Mouse (Mus musculus) MEL (cell line): ENCODE measurements around the gene C1qbp. TPM values are rescaled to one million over a fixed set of nuclear protein-coding genes. Genes with fewer than 3 reads are reported as not detected.

Source experiments
- DNase-seq: peaks from one replicate; pipeline ENCODE4 v3.0.0; 2011; ENCODE audit warnings: low read depth, low spot score
- H3K27ac ChIP-seq: 2 replicates; pipeline ENCODE4 v1.5.1; 2012; ENCODE audit warnings: low read depth, mild to moderate bottlenecking, control low read depth, low read length, moderate library complexity; ENCODE audit not compliant: control insufficient read depth
- H3K27me3 ChIP-seq, 2 experiments: fragments of 150-350 bp in 1 of 2; sonication (generic) in 1 of 2; 2 replicates each; pipeline ENCODE4 v1.6.1; 2012; ENCODE audit warnings: low read length in 2 of 2, mild to moderate bottlenecking in 2 of 2, improper control_type of control experiment in 1 of 2, moderate library complexity in 1 of 2; ENCODE audit not compliant: insufficient read depth in 2 of 2, control insufficient read depth in 1 of 2
- H3K36me3 ChIP-seq, 2 experiments: 2 replicates each; pipeline ENCODE4 v1.6.1; 2012 to 2014; ENCODE audit warnings: low read length in 2 of 2, improper control_type of control experiment in 1 of 2, inconsistent platforms in 1 of 2, mild to moderate bottlenecking in 1 of 2; ENCODE audit not compliant: insufficient read depth in 2 of 2, control insufficient read depth in 1 of 2
- H3K4me1 ChIP-seq, 2 experiments: fragments of 150-350 bp in 1 of 2; sonication (generic) in 1 of 2; 2 replicates each; pipeline ENCODE4 v1.6.1; 2012; ENCODE audit warnings: low read length in 2 of 2, improper control_type of control experiment in 1 of 2, mild to moderate bottlenecking in 1 of 2; ENCODE audit not compliant: insufficient read depth in 2 of 2, control insufficient read depth in 1 of 2
- H3K4me3 ChIP-seq, 2 experiments: fragments of 150-350 bp in 1 of 2; sonication (generic) in 1 of 2; 2 replicates each; pipeline ENCODE4 v1.5.1; 2012; ENCODE audit warnings: low read depth in 2 of 2, low read length in 2 of 2, mild to moderate bottlenecking in 2 of 2, moderate library complexity in 2 of 2, control low read depth in 1 of 2, improper control_type of control experiment in 1 of 2; ENCODE audit not compliant: control insufficient read depth in 1 of 2, insufficient read depth in 1 of 2
- H3K79me2 ChIP-seq: 2 replicates; pipeline ENCODE4 v1.6.1; 2012; ENCODE audit warnings: mild to moderate bottlenecking, low read length, moderate library complexity; ENCODE audit not compliant: control insufficient read depth, poor library complexity, insufficient read depth
- H3K9ac ChIP-seq: 2 replicates; pipeline ENCODE4 v1.6.1; 2012; ENCODE audit warnings: low read depth, mild to moderate bottlenecking, control low read depth, low read length, moderate library complexity; ENCODE audit not compliant: control insufficient read depth, poor library complexity, severe bottlenecking
- H3K9me3 ChIP-seq: fragments of 150-350 bp; sonication (generic); replicated peaks from 2 replicates; pipeline ENCODE4 v1.6.1; 2012; ENCODE audit warnings: mild to moderate bottlenecking, low read length, improper control_type of control experiment, moderate library complexity; ENCODE audit not compliant: insufficient read depth
- BHLHE40 ChIP-seq: IDR thresholded peaks from 2 replicates; pipeline ENCODE4 v1.6.1; 2012; ENCODE audit warnings: low read depth, mild to moderate bottlenecking, inconsistent platforms, low read length, improper control_type of control experiment, borderline replicate concordance
- CHD1 ChIP-seq: IDR thresholded peaks from 2 replicates; pipeline ENCODE4 v1.6.1; 2012; ENCODE audit warnings: low read depth, mild to moderate bottlenecking, inconsistent platforms, low read length, improper control_type of control experiment
- E2F4 ChIP-seq: IDR thresholded peaks from 2 replicates; pipeline ENCODE4 v1.6.1; 2011; ENCODE audit warnings: low read depth, low read length, improper control_type of control experiment, borderline replicate concordance
- ELF1 ChIP-seq: IDR thresholded peaks from 2 replicates; pipeline ENCODE4 v1.6.1; 2014; ENCODE audit warnings: low read depth, mild to moderate bottlenecking, inconsistent platforms, low read length, improper control_type of control experiment, moderate library complexity
- EP300 ChIP-seq, 2 experiments: IDR thresholded peaks; 2 replicates each; pipeline ENCODE4 v1.6.1; 2011; ENCODE audit warnings: improper control_type of control experiment in 2 of 2, low read length in 2 of 2, low read depth in 1 of 2, mild to moderate bottlenecking in 1 of 2
- ETS1 ChIP-seq: IDR thresholded peaks from 2 replicates; pipeline ENCODE4 v1.6.1; 2012; ENCODE audit warnings: low read depth, mild to moderate bottlenecking, inconsistent platforms, low read length, improper control_type of control experiment, moderate library complexity
- GABPA ChIP-seq: IDR thresholded peaks from 2 replicates; pipeline ENCODE4 v1.6.1; 2012; ENCODE audit warnings: low read depth, mild to moderate bottlenecking, inconsistent platforms, low read length, improper control_type of control experiment, moderate library complexity
- HCFC1 ChIP-seq: IDR thresholded peaks from 2 replicates; pipeline ENCODE4 v1.6.1; 2012; ENCODE audit warnings: low read depth, mild to moderate bottlenecking, inconsistent platforms, low read length, improper control_type of control experiment, moderate library complexity
- JUND ChIP-seq: IDR thresholded peaks from 2 replicates; pipeline ENCODE4 v1.6.1; 2011; ENCODE audit warnings: low read depth, mild to moderate bottlenecking, improper control_type of control experiment, low read length
- KAT2A ChIP-seq: conservative IDR thresholded peaks from 2 replicates; pipeline ENCODE4 v1.6.1; 2012; ENCODE audit warnings: low read depth, low read length, improper control_type of control experiment, inconsistent platforms
- MAFK ChIP-seq: IDR thresholded peaks from 2 replicates; pipeline ENCODE4 v1.6.1; 2011; ENCODE audit warnings: low read depth, mild to moderate bottlenecking, low read length, improper control_type of control experiment, borderline replicate concordance
- MAZ ChIP-seq: IDR thresholded peaks from 2 replicates; pipeline ENCODE4 v1.6.1; 2012; ENCODE audit warnings: low read depth, mild to moderate bottlenecking, inconsistent platforms, low read length, improper control_type of control experiment
- MEF2A ChIP-seq: IDR thresholded peaks from 2 replicates; pipeline ENCODE4 v1.6.1; 2014; ENCODE audit warnings: low read depth, mild to moderate bottlenecking, inconsistent platforms, low read length, improper control_type of control experiment; ENCODE audit not compliant: poor library complexity, insufficient replicate concordance, severe bottlenecking; ENCODE audit errors: extremely low read depth
- MXI1 ChIP-seq: IDR thresholded peaks from 2 replicates; pipeline ENCODE4 v1.6.1; 2011; ENCODE audit warnings: mild to moderate bottlenecking, low read depth, low read length, improper control_type of control experiment
- MYB ChIP-seq: IDR thresholded peaks from 2 replicates; pipeline ENCODE4 v1.6.1; 2011; ENCODE audit warnings: mild to moderate bottlenecking, low read depth, low read length, improper control_type of control experiment
- NELFE ChIP-seq: IDR thresholded peaks from 2 replicates; pipeline ENCODE4 v1.6.1; 2011; ENCODE audit warnings: low read depth, low read length, improper control_type of control experiment
- NRF1 ChIP-seq: IDR thresholded peaks from 2 replicates; pipeline ENCODE4 v1.6.1; 2014; ENCODE audit warnings: low read depth, mild to moderate bottlenecking, inconsistent platforms, low read length, improper control_type of control experiment, moderate library complexity; ENCODE audit not compliant: poor library complexity, insufficient read depth, severe bottlenecking
- POLR2A ChIP-seq, 2 experiments: IDR thresholded peaks; 2 replicates each; pipeline ENCODE4 v1.6.1; 2011 to 2012; ENCODE audit warnings: low read length in 2 of 2, mild to moderate bottlenecking in 2 of 2, control low read depth in 1 of 2, improper control_type of control experiment in 1 of 2, low read depth in 1 of 2, moderate library complexity in 1 of 2; ENCODE audit not compliant: control insufficient read depth in 1 of 2, insufficient read depth in 1 of 2, poor library complexity in 1 of 2
- POLR2AphosphoS5 ChIP-seq: IDR thresholded peaks from 2 replicates; pipeline ENCODE4 v1.6.1; 2012; ENCODE audit warnings: low read depth, borderline replicate concordance, mild to moderate bottlenecking, inconsistent platforms, low read length, moderate library complexity, mixed read lengths
- RAD21 ChIP-seq: IDR thresholded peaks from 2 replicates; pipeline ENCODE4 v1.6.1; 2011; ENCODE audit warnings: mild to moderate bottlenecking, low read depth, low read length, improper control_type of control experiment
- TAL1 ChIP-seq: IDR thresholded peaks from 2 replicates; pipeline ENCODE4 v1.6.1; 2012; ENCODE audit warnings: mild to moderate bottlenecking, inconsistent platforms, low read length, moderate library complexity, mixed read lengths
- TBP ChIP-seq: IDR thresholded peaks from 2 replicates; pipeline ENCODE4 v1.8.0; 2011; ENCODE audit warnings: low read depth, low read length, improper control_type of control experiment
- TCF12 ChIP-seq: IDR thresholded peaks from 2 replicates; pipeline ENCODE4 v1.6.1; 2014; ENCODE audit warnings: low read depth, mild to moderate bottlenecking, inconsistent platforms, low read length, improper control_type of control experiment, moderate library complexity
- UBTF ChIP-seq: IDR thresholded peaks from 2 replicates; pipeline ENCODE4 v1.6.1; 2012; ENCODE audit warnings: low read depth, mild to moderate bottlenecking, inconsistent platforms, low read length, improper control_type of control experiment, moderate library complexity, borderline replicate concordance; ENCODE audit not compliant: insufficient read depth
- USF1 ChIP-seq: IDR thresholded peaks from 2 replicates; pipeline ENCODE4 v1.6.1; 2014; ENCODE audit warnings: low read depth, mild to moderate bottlenecking, inconsistent platforms, low read length, improper control_type of control experiment, moderate library complexity
- ZC3H11A ChIP-seq: IDR thresholded peaks from 2 replicates; pipeline ENCODE4 v1.6.1; 2012; ENCODE audit warnings: low read depth, mild to moderate bottlenecking, inconsistent platforms, low read length, improper control_type of control experiment
- ZMIZ1 ChIP-seq: IDR thresholded peaks from 2 replicates; pipeline ENCODE4 v1.6.1; 2012; ENCODE audit warnings: low read depth, mild to moderate bottlenecking, inconsistent platforms, low read length, improper control_type of control experiment, moderate library complexity
- ZNF384 ChIP-seq: IDR thresholded peaks from 2 replicates; pipeline ENCODE4 v1.6.1; 2012; ENCODE audit warnings: low read depth, mild to moderate bottlenecking, inconsistent platforms, low read length, improper control_type of control experiment
- polyA plus RNA-seq, 2 experiments: library from polyadenylated mRNA; stranded (reverse) in 1 of 2; unstranded in 1 of 2; fragments of >175 nt in 1 of 2; fragments of >200 nt in 1 of 2; gene quantifications; 2 replicates each; pipeline versions ENCODE4 v1.2.1 to v1.2.4; 2012; ENCODE audit warnings: low replicate concordance in 2 of 2, low read depth in 1 of 2; ENCODE audit not compliant: insufficient read length in 2 of 2, insufficient read depth in 1 of 2, missing spikeins in 1 of 2
- total RNA-seq: library from RNA; depleted of rRNA; stranded (reverse); fragments of 300-350 nt; gene quantifications from 2 replicates; pipeline ENCODE4 v1.2.3, GENCODE M21; 2012

C1qbp gene
- total and polyA plus RNA-seq, 3 experiments = 164 to 614 TPM; not detected in 1

- Histone ChIP-seq H3K27ac (no peak overlapping the region; the same call in 1 of the 2 replicates), H3K9me3 (no peaks in the 10 kb centered on the region), H3K79me2 (peaks cover 12% of the 10 kb centered on the region), H3K36me3 (peaks cover 28 to 52% of the 10 kb centered on the region in 2 experiments), H3K27me3 (no peaks in the 10 kb centered on the region), H3K4me3 (no peak overlapping the region), H3K4me1 (peaks cover 8 to 10% of the 10 kb centered on the region in 2 experiments), H3K9ac (no peak overlapping the region)
- no peak for TF ChIP-seq ZC3H11A
- no peak for TF ChIP-seq ZMIZ1
- 0 out of 4 replicates have a peak, but pooled peaks of 1 of the 2 experiments have one; percentile 7 for TF ChIP-seq EP300 (IDR thresholded peaks at IDR 0.05; ENCODE audit: low read depth in 1 of 2, low read length in 2 of 2)
- peak; percentile 93 for TF ChIP-seq GABPA
- no peak for TF ChIP-seq ELF1
- TF ChIP-seq MXI1 = peak; percentile 68; the same call in 1 of the 2 replicates
- DNase-seq = peak; percentile 73
These were observed 18.5 kb downstream of the C1qbp start for GRCm38 (mm10) chr11:70964222-70964907.

GRCm38 (mm10) chr11:70960786-70961554, 21.9 kb downstream of the C1qbp start:
- Histone ChIP-seq H3K4me1 (peaks cover 6% of the 10 kb centered on the region in 2 experiments), H3K27ac (no peak overlapping the region), H3K9me3 (no peaks in the 10 kb centered on the region), H3K27me3 (no peaks in the 10 kb centered on the region), H3K4me3 (no peak overlapping the region), H3K36me3 (peaks cover 18 to 73% of the 10 kb centered on the region in 2 experiments), H3K9ac (no peak overlapping the region), H3K79me2 (0 out of 2 replicates have a peak, but pooled peaks cover 1% of the 10 kb centered on the region)
- peak; percentile 46 for DNase-seq
- no peak for TF ChIP-seq MAZ
- no peak for TF ChIP-seq CHD1
- no peak for TF ChIP-seq NELFE
- TF ChIP-seq TAL1 = peak; percentile 48
- no peak for TF ChIP-seq KAT2A
- TF ChIP-seq USF1 = no peak
- no peak for TF ChIP-seq MYB
- TF ChIP-seq E2F4 = no peak
- no peak for TF ChIP-seq MEF2A
- no peak for TF ChIP-seq BHLHE40
- TF ChIP-seq POLR2AphosphoS5 = no peak
- TF ChIP-seq JUND = no peak
- peak; percentile 80 for TF ChIP-seq ZNF384
- no peak for TF ChIP-seq GABPA
- no peak for TF ChIP-seq MAFK
- TF ChIP-seq ETS1 = no peak
- no peak for TF ChIP-seq POLR2A (IDR thresholded peaks at IDR 0.05; ENCODE audit: control insufficient read depth in 1 of 2, insufficient read depth in 1 of 2, low read depth in 1 of 2, low read length in 2 of 2, poor library complexity in 1 of 2)
- no peak for TF ChIP-seq TBP
- no peak for TF ChIP-seq HCFC1
- no peak for TF ChIP-seq NRF1
- TF ChIP-seq UBTF = no peak
- peak; percentile 72 for TF ChIP-seq TCF12
- TF ChIP-seq ZMIZ1 = no peak
- TF ChIP-seq RAD21 = no peak
